Mouse (Mus musculus) gastrocnemius, postnatal 4 days (tissue): ENCODE data around the gene Uqcrc1. TPM values are rescaled to one million over a fixed set of nuclear protein-coding genes. Genes with fewer than 3 reads are reported as not detected.

Experiments
- DNase-seq, 2 experiments: peaks; one replicate each; pipeline ENCODE4 v3.0.0; 2021 to 2022; ENCODE audit warnings: low spot score in 2 of 2, mixed read lengths in 2 of 2
- microRNA-seq: library from miRNA; unstranded; fragments of <30 nt; microRNA quantifications from one replicate; pipeline ENCODE4 v1.2.0, GENCODE M21; 2021
- total RNA-seq, 2 experiments: library from RNA; stranded (reverse); gene quantifications; 2 replicates each; pipeline ENCODE4 v1.2.3; 2021

The Uqcrc1 gene
- total RNA-seq, 2 experiments from 2014 or later, result 612 to 624 TPM

DNA sequence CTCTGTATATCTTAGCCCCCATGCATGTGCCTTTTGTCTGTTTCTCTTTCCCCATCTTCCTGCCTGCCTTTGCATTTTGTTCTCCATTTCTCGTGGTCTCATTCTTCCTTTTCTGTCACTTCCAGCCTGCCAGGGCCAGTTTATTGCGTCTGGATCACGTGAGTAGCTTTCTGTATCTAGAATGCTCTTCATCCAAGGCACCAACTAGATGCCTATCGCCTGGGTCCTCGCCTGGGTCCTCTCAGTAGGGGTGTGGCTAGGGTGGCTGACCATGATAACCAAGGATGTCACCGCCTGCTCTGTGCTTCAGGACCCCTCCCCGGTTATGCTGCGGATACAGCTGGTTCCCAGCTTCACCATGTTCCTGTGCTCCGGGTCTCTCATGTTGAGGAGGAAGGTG, 46.8 kb downstream of the Uqcrc1 start:
- DNase-seq, result no peak

DNA sequence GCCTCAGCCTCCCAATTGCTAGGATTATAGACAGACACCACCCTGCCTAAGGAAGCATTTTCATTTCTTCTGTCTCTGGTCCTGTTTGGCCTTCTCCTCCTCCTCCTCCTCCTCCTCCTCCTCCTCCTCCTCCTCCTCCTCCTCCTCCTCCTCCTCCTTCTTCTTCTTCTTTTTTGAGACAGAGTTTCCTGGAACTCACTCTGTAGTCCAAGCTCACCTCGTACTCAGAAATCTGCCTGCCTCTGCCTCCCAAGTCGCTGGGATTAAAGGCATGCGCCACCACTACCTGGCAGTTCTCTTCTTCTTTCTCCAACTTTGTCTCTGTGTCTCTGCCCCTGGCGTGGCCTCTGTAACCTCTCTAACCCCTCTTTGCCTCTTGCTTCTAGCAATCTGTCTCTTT, 49.3 kb downstream of the Uqcrc1 start, which contains the start of gene Ucn2:
Ucn2 (plus strand) TSS at position 301 of the 400 bp plus-strand sequence.
- DNase-seq, result no peak

DNA sequence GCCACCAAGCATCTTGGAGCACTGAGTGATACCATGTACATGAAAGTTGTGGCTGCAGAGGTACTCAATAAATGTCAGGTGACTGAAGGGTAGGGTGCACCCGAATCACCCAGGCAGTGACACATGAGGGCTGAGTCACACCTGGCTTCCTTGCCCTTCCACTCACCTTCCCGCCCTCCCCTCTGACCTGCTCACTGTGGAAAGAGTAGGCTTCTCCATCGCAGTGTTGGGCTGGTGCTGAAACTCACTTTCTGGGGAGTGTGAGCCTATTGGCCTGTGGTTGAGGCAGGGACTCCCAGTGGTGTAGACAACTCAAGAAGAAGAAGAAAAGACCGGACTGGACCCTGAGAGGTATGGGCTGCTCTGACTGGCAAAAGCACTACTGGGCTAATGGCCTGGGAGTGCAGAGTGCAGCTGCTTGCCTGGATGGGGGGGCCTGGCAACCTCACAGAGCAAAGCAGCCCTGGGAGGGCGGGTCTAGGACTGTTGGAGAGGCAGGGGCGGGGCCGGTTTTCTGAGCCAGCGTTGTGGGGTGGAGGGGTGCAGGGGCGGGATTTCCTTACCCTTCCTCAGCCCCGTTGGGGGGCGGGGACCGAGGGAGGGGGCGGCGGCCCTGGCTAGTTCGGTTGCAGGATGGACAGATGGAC, 51.4 kb downstream of the Uqcrc1 start:
- DNase-seq, result peak; percentile 72 to 79

DNA sequence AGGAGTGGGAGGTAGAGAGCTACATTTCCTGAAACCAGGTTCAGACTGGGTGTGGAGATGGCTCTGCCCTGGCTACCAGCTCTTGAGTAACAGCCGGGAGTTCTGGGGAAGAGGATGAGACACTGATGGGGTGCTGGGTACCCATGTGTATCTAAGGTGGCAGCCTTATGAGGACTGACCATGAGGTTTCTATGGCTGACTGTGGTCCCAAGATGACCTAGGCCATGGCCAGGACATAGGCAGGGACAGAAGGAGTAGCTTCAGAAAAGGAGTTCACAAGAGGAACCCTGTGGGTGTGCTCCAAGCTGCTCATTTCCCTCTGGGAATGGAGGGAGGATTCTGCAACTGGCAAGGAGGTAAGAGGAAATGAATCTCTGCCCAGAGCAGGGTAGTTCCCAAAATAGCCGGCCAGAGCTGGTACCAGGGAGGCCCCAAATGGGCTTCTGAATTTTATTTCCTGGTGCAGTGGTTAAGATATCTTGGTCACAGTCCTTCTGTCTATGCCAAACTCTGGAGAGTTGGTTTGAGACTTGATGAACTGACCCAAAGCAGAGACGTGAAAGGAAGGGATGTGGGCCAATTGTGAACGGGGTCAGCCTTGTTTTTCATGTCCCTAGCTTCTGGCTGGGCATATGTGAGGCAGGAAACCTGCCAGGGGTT, 53.5 kb downstream of the Uqcrc1 start:
- DNase-seq, result no peak

DNA sequence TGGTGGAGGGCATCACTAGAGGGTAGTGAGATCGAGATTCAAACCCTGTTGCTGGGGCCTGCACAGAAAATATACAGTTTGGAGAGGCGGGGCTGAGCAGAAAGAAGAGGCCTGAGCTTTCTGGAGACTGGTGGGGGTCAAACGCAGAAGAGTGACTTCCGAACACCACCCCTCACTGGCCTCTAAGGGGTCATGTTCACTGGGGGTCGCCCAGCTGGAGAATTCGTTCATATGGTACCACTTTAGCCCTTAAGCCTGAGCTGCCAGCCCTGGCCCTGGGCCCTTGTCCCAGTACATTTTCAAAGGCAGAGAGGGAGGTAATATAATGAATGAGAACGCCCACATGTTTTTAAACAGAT, 54.0 kb downstream of the Uqcrc1 start:
- no peak for DNase-seq

DNA sequence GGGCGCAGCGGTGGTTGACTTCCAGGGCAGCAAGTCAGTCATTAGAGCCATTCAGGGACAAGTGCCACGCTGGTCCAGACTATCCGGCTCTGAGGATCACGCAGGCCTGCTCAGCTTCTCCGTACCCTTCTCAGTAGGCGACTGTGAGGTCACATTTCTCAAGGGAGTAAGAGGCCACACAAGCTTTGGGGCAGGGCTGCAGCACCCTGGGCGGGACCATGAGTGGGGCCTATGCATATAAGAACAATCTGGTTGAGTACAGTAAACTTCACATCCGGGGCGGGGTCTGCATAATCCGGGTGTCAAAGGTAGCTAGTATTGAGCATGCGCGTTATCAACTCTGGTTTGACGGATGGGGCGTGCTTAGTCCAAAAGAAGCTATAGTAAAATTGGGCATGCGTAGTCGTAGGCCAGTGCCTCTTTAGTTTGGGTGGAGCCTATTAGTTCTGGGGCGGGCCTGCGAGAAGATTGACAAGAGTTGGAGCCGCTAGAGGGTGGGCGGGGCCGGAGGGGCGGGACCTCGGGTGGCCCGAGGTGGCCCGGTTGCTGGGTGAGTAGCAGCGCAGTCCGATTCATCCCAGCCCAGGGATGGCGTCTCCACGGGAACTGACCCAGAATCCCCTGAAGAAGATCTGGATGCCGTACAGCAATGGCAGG, 55.1 kb downstream of the Uqcrc1 start, which contains the start of gene Pfkfb4:
Pfkfb4 (plus strand) TSS at position 351 of the 657 bp plus-strand sequence.
- DNase-seq, result peak; percentile 77 to 94

DNA sequence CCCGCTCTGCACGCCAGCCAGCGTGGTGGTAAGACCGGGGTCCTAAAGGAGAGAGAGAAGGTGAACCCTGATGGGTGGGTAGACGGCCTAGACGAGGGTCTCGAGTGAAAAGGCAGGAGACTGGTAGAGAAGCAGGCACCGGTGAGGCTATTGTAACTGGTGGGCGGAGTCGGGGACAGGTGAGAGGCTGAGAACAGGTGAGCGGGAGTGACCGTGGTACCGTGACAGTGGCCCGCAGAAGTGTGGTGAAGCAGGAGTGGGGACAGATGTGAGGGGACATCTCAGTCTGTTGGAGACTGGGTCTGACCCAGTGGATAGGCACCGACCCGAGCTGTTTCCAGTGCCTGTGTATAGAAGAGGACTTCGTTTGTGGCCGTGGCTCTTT, 55.6 kb downstream of the Uqcrc1 start:
- DNase-seq, result no peak

DNA sequence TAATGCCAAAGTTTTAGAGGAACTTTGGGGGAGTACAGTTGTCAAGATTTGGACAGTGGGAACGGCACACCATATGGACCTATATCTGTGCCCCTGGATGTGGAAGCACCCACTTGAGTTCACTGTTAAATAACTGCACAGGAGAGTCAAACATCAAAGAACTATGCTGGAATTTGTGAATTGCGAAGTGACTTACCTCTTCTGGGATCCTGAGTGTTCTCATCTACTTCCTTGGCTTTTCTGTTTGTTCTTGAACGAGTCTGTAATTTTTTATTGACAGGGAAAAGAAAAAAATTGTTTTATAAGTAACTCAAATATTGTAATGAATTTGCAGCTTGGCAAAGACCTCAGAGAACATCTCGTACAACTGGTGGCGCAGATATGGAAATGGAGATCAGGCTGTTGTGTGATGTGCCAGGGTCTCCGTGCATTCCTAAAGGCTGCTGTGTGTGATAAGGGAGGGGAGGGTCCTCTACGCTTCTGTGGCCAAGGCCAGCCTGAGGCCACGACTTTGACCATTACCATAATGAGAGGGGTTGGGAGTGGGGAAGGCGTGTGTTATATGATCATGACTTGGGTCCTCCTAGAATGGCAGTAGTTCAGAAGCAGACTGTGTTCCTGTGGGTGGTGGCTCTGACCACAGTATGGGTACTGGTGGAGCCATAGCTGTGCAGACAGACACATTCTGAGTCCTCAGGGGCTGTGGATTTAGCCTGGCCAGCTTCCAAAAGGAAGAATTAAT, 56.4 kb downstream of the Uqcrc1 start:
- no peak for DNase-seq

DNA sequence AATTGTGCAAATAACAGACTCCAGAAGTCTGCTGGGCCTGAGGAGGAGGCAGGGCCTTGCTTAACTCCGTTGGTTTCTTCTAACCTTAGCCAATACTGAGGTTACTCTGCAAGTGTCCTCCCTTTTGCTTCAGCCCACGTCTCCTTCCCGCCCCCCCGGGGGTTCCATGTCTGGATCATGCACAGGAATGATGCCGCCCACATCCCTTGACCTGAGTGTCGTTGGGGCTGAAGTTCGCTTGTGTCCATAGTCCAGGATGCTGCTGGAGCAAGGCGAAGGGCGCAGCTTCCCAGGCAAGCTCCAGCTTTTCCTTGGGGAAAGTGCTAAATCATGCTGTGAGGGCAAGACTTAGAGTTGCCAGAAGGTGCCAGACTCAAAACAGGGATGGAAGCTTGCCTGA, 60.0 kb downstream of the Uqcrc1 start:
- no peak for DNase-seq

DNA sequence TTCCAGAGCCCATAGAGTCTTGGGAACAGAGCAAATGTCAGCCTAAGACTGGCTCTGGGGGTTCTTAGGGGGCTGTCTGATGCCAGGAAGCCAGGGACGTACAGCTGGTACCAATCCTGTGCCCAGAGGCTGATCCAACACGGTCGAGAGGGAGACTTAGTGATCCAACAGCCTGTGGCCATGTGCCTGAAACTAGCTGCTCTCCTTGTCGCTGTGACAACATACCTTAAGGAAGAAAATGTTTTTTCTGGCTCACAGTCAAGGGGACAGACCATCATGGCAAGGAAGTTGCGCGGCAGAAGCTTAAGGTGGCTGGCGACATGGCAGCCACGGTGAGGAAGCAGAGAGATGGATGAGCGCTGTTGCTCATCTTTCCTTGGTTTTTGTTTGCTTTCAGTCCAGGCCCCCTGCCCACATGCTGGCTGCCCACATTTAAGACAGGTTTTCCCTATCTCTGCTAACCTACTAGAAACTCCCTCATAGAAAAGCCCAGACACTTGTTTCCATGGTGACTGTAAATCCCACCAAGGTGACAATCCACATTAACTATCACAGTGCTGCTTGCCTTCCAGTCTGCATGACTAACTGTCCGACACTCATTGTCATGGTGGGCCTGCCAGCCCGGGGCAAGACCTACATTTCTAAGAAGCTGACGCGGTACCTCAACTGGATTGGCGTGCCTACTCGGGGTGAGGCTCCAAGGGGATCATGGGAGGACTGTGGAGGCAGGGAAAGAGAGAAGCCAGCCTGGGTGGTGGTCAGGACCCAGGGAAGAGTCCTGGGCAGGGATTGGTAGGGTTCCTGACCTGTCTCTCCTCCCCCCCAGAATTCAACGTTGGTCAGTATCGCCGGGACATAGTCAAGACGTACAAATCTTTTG, 62.1 kb downstream of the Uqcrc1 start:
- DNase-seq, result no peak

DNA sequence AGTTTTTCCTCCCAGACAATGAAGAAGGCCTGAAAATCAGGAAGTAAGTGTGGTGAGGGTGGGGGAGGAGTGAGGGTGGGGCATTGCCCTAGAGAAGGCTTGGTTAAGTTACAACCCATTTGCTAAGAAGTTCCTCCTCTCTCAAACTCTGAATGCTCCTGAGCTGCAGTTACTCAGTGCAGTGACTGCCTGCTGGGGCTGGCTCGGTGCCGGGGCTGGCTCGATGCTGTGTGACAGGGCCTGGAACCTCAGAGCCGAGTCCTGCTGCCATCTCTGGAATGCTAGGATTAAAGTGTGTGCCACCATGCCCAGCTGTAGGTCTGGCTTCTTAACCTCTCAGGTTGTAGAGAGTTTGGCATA, 62.7 kb downstream of the Uqcrc1 start:
- DNase-seq, result no peak

Small RNA genes within 50 kb of the gene (microRNA-seq; reads per million reads assigned to microRNA genes)
- gene Mir711, result not detected

Other genes starting within 250 kb of the Uqcrc1 start
- 100 to 1,000 TPM; 103 to 104 TPM for gene Prkar2a, start 247.3 kb upstream of the Uqcrc1 start, total RNA-seq
- gene Ip6k2, start 152.8 kb upstream of the Uqcrc1 start, total RNA-seq, result 10 to 100 TPM; 43.7 to 44.3 TPM
- 1 to 10 TPM; 6.6 to 9.2 TPM for gene Nckipsd, start 128.3 kb upstream of the Uqcrc1 start, total RNA-seq
- under 1 TPM; 0.22 to 0.31 TPM for gene Celsr3, start 110.3 kb upstream of the Uqcrc1 start, total RNA-seq
- 10 to 100 TPM in 1 of 2 experiments, 1 to 10 TPM in 1; 9.8 to 11.2 TPM for gene Slc26a6, start 83.3 kb upstream of the Uqcrc1 start, total RNA-seq
- gene Tmem89, start 22.0 kb upstream of the Uqcrc1 start, total RNA-seq, result not detected
- 10 to 100 TPM; 16.0 to 16.4 TPM for gene Col7a1, start 17.0 kb downstream of the Uqcrc1 start, total RNA-seq
- gene Ucn2, start 49.4 kb downstream of the Uqcrc1 start, total RNA-seq, result 1 to 10 TPM; 2.9 to 3.8 TPM
- 10 to 100 TPM; 17.2 to 21.4 TPM for gene Pfkfb4, start 55.1 kb downstream of the Uqcrc1 start, total RNA-seq
- gene Shisa5, start 101.9 kb downstream of the Uqcrc1 start, total RNA-seq, result 10 to 100 TPM; 50.6 to 54.3 TPM
- gene Trex1, start 123.1 kb downstream of the Uqcrc1 start, total RNA-seq, result 10 to 100 TPM; 10.3 to 12.0 TPM
- 10 to 100 TPM; 10.4 to 13.5 TPM for gene Atrip, start 137.5 kb downstream of the Uqcrc1 start, total RNA-seq
- 1 to 10 TPM; 8.6 to 9.1 TPM for gene Ccdc51, start 145.9 kb downstream of the Uqcrc1 start, total RNA-seq
- gene Tma7, start 146.0 kb downstream of the Uqcrc1 start, total RNA-seq, result 100 to 1,000 TPM; 186 to 241 TPM
- gene Plxnb1, start 158.8 kb downstream of the Uqcrc1 start, total RNA-seq, result 1 to 10 TPM; 8.4 to 9.8 TPM
- gene Fbxw21, start 225.4 kb downstream of the Uqcrc1 start, total RNA-seq, result not detected